Mouse (Mus musculus): ENCODE measurements at regions not wholly inside any gene's neighbourhood (a gene's known extent, or its start where the extent isn't known, plus 50 kb on each side); places are given as distances from the start of the nearest gene placed in this dataset.

- no peak for DNase-seq (ENCODE audit: low spot score in 2 of 2)
Observed at GRCm38 (mm10) chr15:67227456-67228164, 726.9 kb upstream of the Lrrc6 start.

DNA sequence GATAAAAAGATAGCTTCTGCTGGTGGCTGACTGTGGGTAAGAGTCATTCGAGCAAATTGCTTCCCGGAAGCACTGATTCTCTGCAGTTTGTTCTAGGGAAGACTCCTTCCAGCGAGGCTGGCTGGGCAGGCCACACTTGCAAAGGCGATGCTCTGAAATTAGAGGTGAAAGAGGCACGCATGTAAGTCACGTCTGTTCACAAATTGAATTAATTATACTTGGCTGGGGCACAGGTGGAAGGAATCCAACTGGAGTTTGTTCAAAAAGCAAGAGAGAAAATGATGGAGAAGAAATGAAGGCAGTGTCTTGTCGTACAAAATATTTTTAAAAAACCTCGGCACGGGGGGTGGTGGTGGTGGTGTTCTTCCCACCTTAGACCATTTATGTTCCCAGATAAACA, 726.2 kb upstream of the Lrrc6 start:
- no peak for DNase-seq (ENCODE audit: low spot score in 2 of 2)

All from adrenal gland, postnatal 4 days (tissue).